Mouse (Mus musculus) lung, adult 2 months (tissue): ENCODE measurements around the gene Mapk13.

Experiments
- CTCF ChIP-seq: fragments of 200-500 bp; IDR thresholded peaks from 2 replicates; pipeline ENCODE4 v1.5.1; 2011; ENCODE audit warnings: mild to moderate bottlenecking, low read length, control low read depth; ENCODE audit not compliant: insufficient read depth
- POLR2A ChIP-seq: fragments of 200-500 bp; IDR thresholded peaks from 2 replicates; pipeline ENCODE4 v1.6.1; 2011; ENCODE audit warnings: low read depth, mild to moderate bottlenecking, control low read depth, low read length, borderline replicate concordance; ENCODE audit errors: extremely low read depth

- TF ChIP-seq CTCF (no peak), POLR2A (no peak)
These were observed 27.9 kb downstream of the Mapk13 start for GRCm38 (mm10) chr17:28797031-28797430.
